In genomic region chr10:78159252-78159878, GRCm38 (mm10) we compare ENCODE assay signal across 8 mouse cellular contexts. TPM values are rescaled to one million over a fixed set of nuclear protein-coding genes. Genes with fewer than 3 reads are reported as not detected.
DNase-seq lines count a peak whose midpoint lies in the region; ATAC-seq and TF ChIP-seq lines count a peak whose summit lies in the region.

No protein-coding gene starts in this region.

- H3K27me3 ChIP-seq in forebrain, embryonic 16.5 days (replicated peaks; ENCODE audit: control insufficient read depth, insufficient read depth, low read length): no peaks in the 10 kb centered on the region
- H3K27me3 ChIP-seq in limb, embryonic 14.5 days (ENCODE audit: control insufficient read depth, insufficient read depth, low read length): no peaks in the 10 kb centered on the region
- no peaks in the 10 kb centered on the region for H3K27me3 ChIP-seq in midbrain, embryonic 12.5 days
- no peaks in the 10 kb centered on the region for H3K27me3 ChIP-seq in stomach, embryonic 16.5 days (ENCODE audit: control insufficient read depth, insufficient read depth, low read length)

- H3K4me1 ChIP-seq in forebrain, embryonic 16.5 days (replicated peaks; ENCODE audit: control insufficient read depth, insufficient read depth, low read length): peaks cover 9% of the 10 kb centered on the region
- peaks cover 9% of the 10 kb centered on the region; the same call in 1 of the 2 replicates for H3K4me1 ChIP-seq in limb, embryonic 14.5 days (ENCODE audit: control insufficient read depth, insufficient read depth, low read length)
- H3K4me1 ChIP-seq in midbrain, embryonic 12.5 days: peaks cover 8% of the 10 kb centered on the region
- peaks cover 12% of the 10 kb centered on the region for H3K4me1 ChIP-seq in stomach, embryonic 16.5 days (ENCODE audit: control insufficient read depth, insufficient read depth, low read length)

- no peak for TF ChIP-seq POLR2A in limb, embryonic 14.5 days (IDR thresholded peaks at IDR 0.05; ENCODE audit: borderline replicate concordance, extremely low read depth, insufficient read depth, insufficient read length)

- peak overlapping the region; percentile 16 for H3K27ac ChIP-seq in gastrocnemius, adult 2 months
- H3K27ac ChIP-seq in forebrain, embryonic 16.5 days (ENCODE audit: low read length): no peak overlapping the region
- no peak overlapping the region for H3K27ac ChIP-seq in limb, embryonic 14.5 days (replicated peaks; ENCODE audit: low read depth, low read length)
- H3K27ac ChIP-seq in midbrain, embryonic 12.5 days (replicated peaks): no peak overlapping the region
- H3K27ac ChIP-seq in stomach, embryonic 16.5 days (ENCODE audit: low read length): peak overlapping the region; percentile 47

- no peak overlapping the region for H3K9ac ChIP-seq in forebrain, embryonic 16.5 days (replicated peaks; ENCODE audit: low read depth, low read length)
- H3K9ac ChIP-seq in limb, embryonic 14.5 days (ENCODE audit: low read depth, low read length, severe bottlenecking): no peak overlapping the region; the same call in 1 of the 2 replicates
- H3K9ac ChIP-seq in midbrain, embryonic 12.5 days (replicated peaks): no peak overlapping the region
- peak overlapping the region; percentile 30 for H3K9ac ChIP-seq in stomach, embryonic 16.5 days (ENCODE audit: low read length)

- 14% methylated on average over 17 of the region's 17 CpGs for WGBS in forebrain, embryonic 16.5 days
- 15% methylated on average over 17 of the region's 17 CpGs for WGBS in limb, embryonic 14.5 days
- WGBS in midbrain, embryonic 12.5 days: 19% methylated on average over 17 of the region's 17 CpGs
- 12% methylated on average over 17 of the region's 17 CpGs for WGBS in stomach, embryonic 16.5 days

- peak; percentile 69 for DNase-seq in gastrocnemius, adult 2 months
- DNase-seq in gastrocnemius, postnatal 4 days (ENCODE audit: low spot score in 2 of 2): no peak
- peak; percentile 40 for DNase-seq in c-Kit-positive CD71-positive TER-119-negative erythroid progenitor cells, embryonic 14.5 days (ENCODE audit: low read depth)
- DNase-seq in limb, embryonic 14.5 days (ENCODE audit: low spot score): peak; percentile 14

- no peaks in the 10 kb centered on the region for H3K9me3 ChIP-seq in forebrain, embryonic 16.5 days (ENCODE audit: control insufficient read depth, low read length)
- no peaks in the 10 kb centered on the region for H3K9me3 ChIP-seq in limb, embryonic 14.5 days (ENCODE audit: control insufficient read depth, low read length)
- H3K9me3 ChIP-seq in midbrain, embryonic 12.5 days: no peaks in the 10 kb centered on the region
- no peaks in the 10 kb centered on the region for H3K9me3 ChIP-seq in stomach, embryonic 16.5 days (replicated peaks; ENCODE audit: control insufficient read depth, low read length)

- peak overlapping the region; percentile 60 for H3K4me3 ChIP-seq in gastrocnemius, adult 2 months
- H3K4me3 ChIP-seq in forebrain, embryonic 16.5 days (replicated peaks; ENCODE audit: low read length): peak overlapping the region; percentile 12; the same call in 1 of the 2 replicates
- peak overlapping the region; percentile 19 for H3K4me3 ChIP-seq in limb, embryonic 14.5 days (replicated peaks; ENCODE audit: low read length)
- no peak overlapping the region for H3K4me3 ChIP-seq in midbrain, embryonic 12.5 days
- H3K4me3 ChIP-seq in stomach, embryonic 16.5 days (replicated peaks; ENCODE audit: low read length): peak overlapping the region; percentile 3

- peak overlapping the region; percentile 40 for H3K4me2 ChIP-seq in forebrain, embryonic 16.5 days (ENCODE audit: low read length)
- peak overlapping the region; percentile 35 for H3K4me2 ChIP-seq in limb, embryonic 14.5 days (replicated peaks; ENCODE audit: low read depth, low read length, severe bottlenecking)
- peak overlapping the region; percentile 39 for H3K4me2 ChIP-seq in midbrain, embryonic 12.5 days (replicated peaks)
- peak overlapping the region; percentile 36 for H3K4me2 ChIP-seq in stomach, embryonic 16.5 days (ENCODE audit: low read depth, low read length)

- peak; percentile 18; the same call in 1 of the 2 replicates for ATAC-seq in forebrain, embryonic 16.5 days
- peak; percentile 45 for ATAC-seq in inflammation-experienced regulatory T-cells, adult 6 months
- peak; percentile 23; the same call in 1 of the 2 replicates for ATAC-seq in limb, embryonic 14.5 days (ENCODE audit: low FRiP score, low read depth)
- ATAC-seq in midbrain, embryonic 12.5 days (ENCODE audit: low FRiP score, low read depth): peak; percentile 39; the same call in 1 of the 2 replicates
- peak; percentile 53; the same call in 1 of the 2 replicates for ATAC-seq in stomach, embryonic 16.5 days (ENCODE audit: insufficient read depth, low FRiP score)

- no peak for TF ChIP-seq CTCF in gastrocnemius, adult 2 months (IDR thresholded peaks at IDR 0.05)

- no peaks in the 10 kb centered on the region for H3K36me3 ChIP-seq in forebrain, embryonic 16.5 days (ENCODE audit: control insufficient read depth, insufficient read depth)
- peaks cover 34% of the 10 kb centered on the region for H3K36me3 ChIP-seq in limb, embryonic 14.5 days (ENCODE audit: control insufficient read depth, insufficient read depth, low read length)
- peaks cover 31% of the 10 kb centered on the region for H3K36me3 ChIP-seq in midbrain, embryonic 12.5 days
- peaks cover 9% of the 10 kb centered on the region; the same call in 1 of the 2 replicates for H3K36me3 ChIP-seq in stomach, embryonic 16.5 days (ENCODE audit: control insufficient read depth, insufficient read depth, low read length)

- intact Hi-C loops in gastrocnemius, adult 2 months (cut with DNase I): no loop called here

RNA-seq across cellular contexts. Expression of gene D10Jhu81e, which starts 10.2 kb away (rescaled TPM):
- 100 to 1,000 TPM; 231 to 289 TPM for total RNA-seq in gastrocnemius, adult 2 months (2021)
- 100 to 1,000 TPM; 111 to 120 TPM for total RNA-seq in gastrocnemius, postnatal 4 days (2021)
- 22.9 and 29.4 TPM in 2 replicates for polyA plus RNA-seq in forebrain, embryonic 16.5 days (2015; fragmentation: Nextera tagmentation; extraction: Ambion mirVana)
- 10 to 100 TPM in 2 of 3 experiments, 1 to 10 TPM in 1; 7.9 to 44.8 (median 39.6) TPM for polyA plus RNA-seq in inflammation-experienced regulatory T-cells, adult 6 months (2017; shearing (Covaris generic))
- polyA plus RNA-seq in limb, embryonic 14.5 days (2012; rRNA removed): 94.8 and 125 TPM in 2 replicates
- polyA plus RNA-seq in limb, embryonic 14.5 days (2014; fragmentation: Nextera tagmentation; extraction: Ambion mirVana): 25.6 and 28.6 TPM in 2 replicates
- 21.8 and 24.1 TPM in 2 replicates for polyA plus RNA-seq in midbrain, embryonic 12.5 days (2016; fragmentation: Nextera tagmentation; extraction: Ambion mirVana)
- polyA plus RNA-seq in stomach, embryonic 16.5 days (2015; fragmentation: Nextera tagmentation; extraction: Ambion mirVana): 39.5 and 46.6 TPM in 2 replicates

RNA-seq across cellular contexts. Expression of gene Pwp2, which starts 25.6 kb away (rescaled TPM):
- total RNA-seq in gastrocnemius, adult 2 months (2021): 10 to 100 TPM; 10.7 to 11.0 TPM
- total RNA-seq in gastrocnemius, postnatal 4 days (2021): 10 to 100 TPM in 1 of 2 experiments, 1 to 10 TPM in 1; 8.9 to 10.5 TPM
- 24.5 TPM in 2 replicates for polyA plus RNA-seq in forebrain, embryonic 16.5 days (2015; fragmentation: Nextera tagmentation; extraction: Ambion mirVana)
- 10 to 100 TPM in 2 of 3 experiments, 1 to 10 TPM in 1; 7.9 to 13.5 (median 11.9) TPM for polyA plus RNA-seq in inflammation-experienced regulatory T-cells, adult 6 months (2017; shearing (Covaris generic))
- polyA plus RNA-seq in limb, embryonic 14.5 days (2012; rRNA removed): 15.8 and 16.1 TPM in 2 replicates
- 16.9 and 17.4 TPM in 2 replicates for polyA plus RNA-seq in limb, embryonic 14.5 days (2014; fragmentation: Nextera tagmentation; extraction: Ambion mirVana)
- polyA plus RNA-seq in midbrain, embryonic 12.5 days (2016; fragmentation: Nextera tagmentation; extraction: Ambion mirVana): 22.5 and 25.5 TPM in 2 replicates
- 15.5 and 16.6 TPM in 2 replicates for polyA plus RNA-seq in stomach, embryonic 16.5 days (2015; fragmentation: Nextera tagmentation; extraction: Ambion mirVana)

Comparison
In these comparisons a context has a peak if more than half of its experiments do, and no peak if none do; other contexts are left out.
1. DNase-seq: peak in gastrocnemius, adult 2 months (single experiment), c-Kit-positive CD71-positive TER-119-negative erythroid progenitor cells, embryonic 14.5 days (single experiment) and limb, embryonic 14.5 days (single experiment); none in gastrocnemius, postnatal 4 days (0 of 2).
2. H3K27ac ChIP-seq: peak in gastrocnemius, adult 2 months (single experiment) and stomach, embryonic 16.5 days (single experiment); none in forebrain, embryonic 16.5 days (single experiment), limb, embryonic 14.5 days (single experiment) and midbrain, embryonic 12.5 days (single experiment).
3. Peak in every context shown above with its lines, with median percentiles within 50 percentile points of each other: ATAC-seq and H3K4me2 ChIP-seq.